Mouse (Mus musculus): Measurements from ENCODE around the gene AK157302.

Gene AK157302

DNA sequence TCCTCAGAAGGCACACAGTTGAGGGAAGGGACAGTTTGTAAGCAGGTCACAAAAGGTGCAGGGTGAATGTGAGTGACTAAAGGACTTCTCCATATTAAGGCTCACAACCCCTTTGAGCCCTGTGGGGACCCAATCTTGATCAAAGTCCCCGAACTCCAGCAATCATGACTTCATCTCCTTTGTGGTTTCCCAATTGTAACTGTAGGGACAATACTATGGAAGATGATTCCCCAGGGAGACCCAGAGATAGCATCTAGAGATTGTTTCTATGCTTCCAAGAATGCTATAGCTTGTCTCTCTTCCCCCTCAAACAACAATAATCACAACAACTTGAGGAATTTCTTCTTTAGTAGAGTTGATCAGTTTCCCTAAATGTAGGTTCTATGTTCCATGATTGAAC, 47.7 kb downstream of the AK157302 start, which contains the start of gene Olfr1366:
Gene Olfr1366 (minus strand): TSS at position 101 of the 400 bp plus-strand sequence.
- no peak for DNase-seq (ENCODE audit: inconsistent age in 2 of 2, low spot score in 1 of 2)

All from adrenal gland, adult (tissue).